Mouse (Mus musculus) bone marrow, adult 2 months (tissue): ENCODE measurements at regions not wholly inside any gene's neighbourhood (a gene's known extent, or its start where the extent isn't known, plus 50 kb on each side); places are given as distances from the start of the nearest gene placed in this dataset.

ENCODE experiments used
- CTCF ChIP-seq: fragments of 200-500 bp; IDR thresholded peaks from 2 replicates; pipeline ENCODE4 v1.5.1; 2011; ENCODE audit warnings: low read length, control low read depth; ENCODE audit not compliant: control insufficient read depth, insufficient read depth
- POLR2A ChIP-seq: fragments of 200-500 bp; IDR thresholded peaks from 2 replicates; pipeline ENCODE4 v1.6.1; 2011; ENCODE audit warnings: low read depth, mild to moderate bottlenecking, control low read depth, low read length, borderline replicate concordance; ENCODE audit not compliant: control insufficient read depth

DNA sequence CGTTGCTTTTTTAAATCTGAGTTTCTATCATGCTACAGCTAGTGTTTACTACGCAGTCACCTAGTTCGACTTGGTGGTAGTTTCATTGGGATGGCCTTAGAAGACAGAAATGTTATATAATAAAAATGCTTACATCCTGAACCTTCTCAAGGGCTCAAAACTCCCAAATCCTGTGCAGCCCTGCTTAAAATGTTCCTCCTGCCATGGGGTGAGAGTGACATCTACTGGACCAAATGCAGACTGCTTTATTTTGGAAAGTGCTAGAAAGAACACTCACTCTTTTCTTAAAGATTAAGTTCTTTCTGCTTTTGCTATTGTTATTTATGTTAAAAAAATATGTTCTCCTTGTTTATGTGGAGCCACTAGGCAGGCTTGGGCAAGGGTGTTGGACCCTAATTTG is 66.9 kb upstream of the Egfl6 start:
- TF ChIP-seq CTCF (peak; percentile 46), POLR2A (no peak)
